Mouse (Mus musculus) gastrocnemius, postnatal 14 days (tissue): ENCODE measurements at regions not wholly inside any gene's neighbourhood (a gene's known extent, or its start where the extent isn't known, plus 50 kb on each side); places are given as distances from the start of the nearest gene placed in this dataset.
"Not testable (repeated sequence)": the region's sequence is repeated elsewhere in the genome, so short reads cannot be mapped to it uniquely, and the experiment has no call there.

ENCODE experiments used
- DNase-seq: peaks from one replicate; pipeline ENCODE4 v3.0.0; 2021; ENCODE audit warnings: mixed read lengths
- intact Hi-C: fragments of 180-260 bp; cut with DNase I; formaldehyde crosslinking; loops from one replicate; pipeline ENCODE4 v1.15.1; 2025; ENCODE audit warnings: low total_unique reads

GRCm38 (mm10) chr2:17091454-17091853 lies 639.8 kb downstream of the Nebl start:
- DNase-seq: no peak
- intact Hi-C loops: no loop called here

- intact Hi-C loops: no loop called here
- DNase-seq: no peak
These were observed 650.0 kb downstream of the Nebl start for GRCm38 (mm10) chr2:17081266-17081665.

- DNase-seq, intact Hi-C loops: not testable (repeated sequence)
These were observed 665.8 kb downstream of the Nebl start for GRCm38 (mm10) chr2:17065149-17066145.
